ENCODE assay signal across 15 mouse cellular contexts in genomic region chr19:47381011-47381410, GRCm38 (mm10).
"Had no signal": no experiment of that assay in that cellular context is flagged by ENCODE, and none has a peak within 500 bp of the region (broad histone marks: within the 10 kb centered on the region; RNA-seq: fewer than 3 reads in every experiment).

No protein-coding gene starts in this region.

- H3K36me3 ChIP-seq: limb, embryonic 12.5 days; midbrain, embryonic 10.5 days; neural tube, embryonic 15.5 days had no signal

- H3K9ac ChIP-seq: limb, embryonic 12.5 days; lung, embryonic 14.5 days; neural tube, embryonic 15.5 days had no signal

- H3K4me3 ChIP-seq: left cerebral cortex, adult 2 months; limb, embryonic 12.5 days; midbrain, embryonic 10.5 days; myocyte; neural tube, embryonic 15.5 days had no signal

- H3K27me3 ChIP-seq: limb, embryonic 12.5 days; neural tube, embryonic 15.5 days had no signal

- DNase-seq: kidney, adult 8-10 months; kidney, postnatal 25 days; lung, embryonic 14.5 days; lung, postnatal 10 days; lung, postnatal 4 days; midbrain, embryonic 14.5 days; right cerebral cortex, adult 18-20 months; right cerebral cortex, postnatal 25 days; thymus, postnatal 4 days had no signal

- H3K4me2 ChIP-seq: limb, embryonic 12.5 days; lung, embryonic 14.5 days; neural tube, embryonic 15.5 days had no signal

- H3K4me1 ChIP-seq: neural tube, embryonic 15.5 days had no signal

- H3K9me3 ChIP-seq: limb, embryonic 12.5 days; midbrain, embryonic 10.5 days; neural tube, embryonic 15.5 days had no signal

- H3K27ac ChIP-seq: left cerebral cortex, adult 2 months; limb, embryonic 12.5 days; midbrain, embryonic 10.5 days; neural tube, embryonic 15.5 days; stomach, postnatal 0 days had no signal
